Mouse (Mus musculus) limb, embryonic 10.5 days (tissue): ENCODE results near the gene Cenph. TPM values are rescaled to one million over a fixed set of nuclear protein-coding genes. Genes with fewer than 3 reads are reported as not detected.
"Not testable (repeated sequence)": the region's sequence is repeated elsewhere in the genome, so short reads cannot be mapped to it uniquely, and the experiment has no call there.

Source experiments
- DNase-seq: peaks from one replicate; pipeline ENCODE4 v3.0.0-alpha.2; 2017; ENCODE audit warnings: low spot score
- H3K27ac ChIP-seq: fragments of 300-500 bp; sonication (generic); 2 replicates; pipeline ENCODE4 v1.5.1; 2016; ENCODE audit warnings: mild to moderate bottlenecking
- H3K27me3 ChIP-seq: fragments of 300-500 bp; sonication (generic); 2 replicates; pipeline ENCODE4 v1.6.1; 2016; ENCODE audit warnings: low read depth, mild to moderate bottlenecking; ENCODE audit not compliant: poor library complexity, severe bottlenecking
- H3K36me3 ChIP-seq: fragments of 300-500 bp; sonication (generic); 2 replicates; pipeline ENCODE4 v1.6.1; 2016; ENCODE audit warnings: mild to moderate bottlenecking, moderate library complexity
- H3K4me1 ChIP-seq: fragments of 300-500 bp; sonication (generic); 2 replicates; pipeline ENCODE4 v1.6.1; 2016
- H3K4me3 ChIP-seq: fragments of 300-500 bp; sonication (generic); 2 replicates; pipeline ENCODE4 v1.5.1; 2016; ENCODE audit warnings: mild to moderate bottlenecking, moderate library complexity
- H3K9me3 ChIP-seq: fragments of 300-500 bp; sonication (generic); replicated peaks from 2 replicates; pipeline ENCODE4 v1.6.1; 2016; ENCODE audit warnings: mild to moderate bottlenecking
- WGBS: fragments of 180-500 bp; shearing (Covaris S2); methylation state at CpG from one replicate; pipeline ENCODE4 v1.1.7; 2016; 5-methylcytosine and 5-hydroxymethylcytosine counted together
- polyA plus RNA-seq: library from polyadenylated mRNA; unstranded; fragments of >200 nt; fragmentation: Nextera tagmentation; extraction: Ambion mirVana; gene quantifications from 2 replicates; pipeline ENCODE4 v1.2.1, GENCODE M21; 2016

Cenph gene
- 72.3 and 77.8 TPM in 2 replicates for polyA plus RNA-seq

GRCm38 (mm10) chr13:100775252-100776055 is at the start of gene Cenph:
Cenph (minus strand) TSS chr13:100775899.
- under 1% methylated on average over 46 of the region's 46 CpGs for WGBS
- H3K27me3 ChIP-seq: no peaks in the 10 kb centered on the region
- H3K27ac ChIP-seq: peak within 1 kb of the TSS; percentile 90
- H3K4me1 ChIP-seq: peaks cover 10% of the 10 kb centered on the region
- H3K36me3 ChIP-seq: peaks cover 71% of the 10 kb centered on the region
- no peaks in the 10 kb centered on the region for H3K9me3 ChIP-seq
- H3K4me3 ChIP-seq: peak within 1 kb of the TSS; percentile 87
- DNase-seq: peak; percentile 93

DNA sequence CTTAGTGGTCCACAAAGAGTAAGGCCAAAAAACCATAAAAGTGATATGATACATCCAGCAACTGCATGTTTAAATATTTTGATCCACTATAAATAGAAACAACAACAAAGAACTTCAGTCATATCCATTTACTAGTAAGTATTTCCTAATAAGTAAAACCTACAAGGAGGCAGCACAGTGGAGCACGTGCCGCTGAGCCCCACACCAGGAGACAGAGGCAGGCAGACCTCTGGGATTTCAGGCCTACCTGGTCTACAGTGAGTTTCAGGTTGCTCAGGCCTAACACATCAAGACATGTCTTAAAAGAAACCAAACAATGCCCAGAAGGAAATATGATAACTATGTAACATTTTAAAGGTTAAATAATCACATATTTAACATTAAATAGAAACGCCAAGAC is 49.2 kb upstream of the Cenph start:
- DNase-seq: no peak
- peaks cover 84% of the 10 kb centered on the region for H3K36me3 ChIP-seq
- H3K9me3 ChIP-seq: no peaks in the 10 kb centered on the region
- H3K4me1 ChIP-seq: no peaks in the 10 kb centered on the region
- no peak overlapping the region for H3K4me3 ChIP-seq
- no peaks in the 10 kb centered on the region for H3K27me3 ChIP-seq
- 96% methylated on average over 3 of the region's 3 CpGs for WGBS
- no peak overlapping the region for H3K27ac ChIP-seq

DNA sequence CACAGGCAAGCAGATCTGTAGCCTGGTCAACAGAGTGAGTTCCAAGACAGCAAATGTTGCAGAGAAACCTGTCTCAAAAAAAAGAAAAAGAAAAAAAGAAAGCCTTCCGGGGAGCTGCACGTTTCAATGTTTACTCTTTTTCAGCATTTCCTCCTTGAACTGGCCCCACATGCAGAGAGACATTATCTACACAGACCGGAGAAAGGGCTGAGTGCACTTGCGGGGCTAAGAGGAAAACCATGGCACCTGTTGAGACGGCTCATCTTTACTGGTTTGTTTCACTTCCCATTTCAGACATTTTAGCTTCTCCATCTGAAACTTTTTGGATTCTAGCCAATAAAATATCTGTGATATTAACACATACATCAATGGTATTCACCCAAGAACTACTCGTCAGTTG is 48.6 kb upstream of the Cenph start:
- no peaks in the 10 kb centered on the region for H3K27me3 ChIP-seq
- H3K36me3 ChIP-seq: peaks cover 90% of the 10 kb centered on the region
- no peak overlapping the region for H3K27ac ChIP-seq
- no peaks in the 10 kb centered on the region for H3K9me3 ChIP-seq
- no peak overlapping the region for H3K4me3 ChIP-seq
- H3K4me1 ChIP-seq: no peaks in the 10 kb centered on the region
- DNase-seq: no peak
- WGBS: 93% methylated on average over 6 of the region's 6 CpGs

DNA sequence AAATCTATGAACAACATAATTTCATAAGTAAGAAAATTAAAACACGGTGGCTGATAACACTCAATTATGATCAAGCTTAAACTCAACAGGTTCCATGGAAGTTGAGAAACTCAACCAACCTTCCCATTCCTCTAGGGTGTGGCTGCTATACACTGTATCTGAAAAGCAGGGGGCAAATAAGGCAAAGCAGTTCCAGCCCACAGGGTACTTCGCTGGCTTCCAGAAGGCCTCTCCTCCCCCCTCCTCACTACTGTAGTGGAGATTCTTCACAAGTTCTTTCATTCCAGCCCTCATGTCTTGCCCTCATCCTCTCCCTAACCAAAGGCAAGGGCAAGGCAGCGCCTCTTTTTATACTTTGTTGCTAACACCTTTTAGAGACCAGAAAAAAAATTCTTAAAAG is 48.2 kb upstream of the Cenph start:
- Histone ChIP-seq H3K27me3 (no peaks in the 10 kb centered on the region), H3K4me1 (no peaks in the 10 kb centered on the region), H3K4me3 (no peak overlapping the region), H3K36me3 (peaks cover 94% of the 10 kb centered on the region), H3K27ac (no peak overlapping the region), H3K9me3 (no peaks in the 10 kb centered on the region)
- no peak for DNase-seq
- WGBS: 94% methylated on average over 3 of the region's 3 CpGs

DNA sequence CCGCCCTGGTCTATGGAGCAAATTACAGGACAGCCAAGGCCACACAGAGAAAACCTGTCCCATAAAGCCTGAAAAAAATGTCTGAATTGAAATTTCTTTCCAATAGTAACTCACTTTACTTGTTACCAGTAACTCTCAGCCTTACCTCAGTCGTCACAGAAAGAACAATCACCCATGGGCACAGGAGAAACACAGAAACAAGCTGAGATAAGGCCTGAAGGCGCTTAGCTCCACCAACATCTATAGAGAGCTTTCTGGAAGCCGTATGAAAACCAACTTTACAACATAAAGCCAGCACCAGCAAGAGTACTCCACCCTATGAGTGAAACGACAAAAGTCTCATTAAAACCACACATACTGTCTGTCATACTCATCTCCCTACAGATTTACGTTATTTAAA is 38.8 kb upstream of the Cenph start:
- H3K9me3 ChIP-seq: no peaks in the 10 kb centered on the region
- H3K4me1 ChIP-seq: no peaks in the 10 kb centered on the region
- no peak overlapping the region for H3K27ac ChIP-seq
- H3K4me3 ChIP-seq: no peak overlapping the region
- 95% methylated on average over 6 of the region's 6 CpGs for WGBS
- H3K27me3 ChIP-seq: no peaks in the 10 kb centered on the region
- no peak for DNase-seq
- peaks cover 91% of the 10 kb centered on the region for H3K36me3 ChIP-seq

DNA sequence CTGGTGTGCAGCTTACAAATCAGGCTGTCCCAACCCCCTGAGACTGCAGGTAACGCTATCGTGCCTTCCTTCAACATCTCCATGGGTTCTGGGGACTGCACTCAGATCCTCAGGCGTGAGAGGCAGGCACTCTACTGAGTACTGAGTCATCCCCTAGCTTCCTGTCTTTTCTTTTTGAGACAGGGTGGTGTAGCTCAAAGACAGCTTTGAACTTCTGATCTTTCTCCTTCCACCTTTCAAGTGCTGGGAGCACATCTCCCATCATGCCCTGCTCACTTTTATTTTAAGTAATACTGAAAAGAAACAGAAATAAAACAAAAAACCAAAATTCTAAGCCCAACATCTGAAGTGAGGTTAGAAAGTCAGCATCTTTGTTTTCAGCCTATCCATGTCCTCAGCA is 30.1 kb upstream of the Cenph start:
- H3K36me3 ChIP-seq: peaks cover 91% of the 10 kb centered on the region
- 95% methylated on average over 3 of the region's 3 CpGs for WGBS
- H3K9me3 ChIP-seq: no peaks in the 10 kb centered on the region
- no peak overlapping the region for H3K4me3 ChIP-seq
- no peak overlapping the region for H3K27ac ChIP-seq
- DNase-seq: no peak
- no peaks in the 10 kb centered on the region for H3K27me3 ChIP-seq
- no peaks in the 10 kb centered on the region for H3K4me1 ChIP-seq

- Histone ChIP-seq H3K27me3 (no peaks in the 10 kb centered on the region), H3K4me3 (no peak overlapping the region), H3K4me1 (no peaks in the 10 kb centered on the region), H3K9me3 (no peaks in the 10 kb centered on the region), H3K27ac (no peak overlapping the region), H3K36me3 (peaks cover 24% of the 10 kb centered on the region)
- DNase-seq: no peak
- WGBS: 90% methylated on average over 6 of the region's 6 CpGs
Measured at GRCm38 (mm10) chr13:100797171-100797570, 21.5 kb upstream of the Cenph start.

DNA sequence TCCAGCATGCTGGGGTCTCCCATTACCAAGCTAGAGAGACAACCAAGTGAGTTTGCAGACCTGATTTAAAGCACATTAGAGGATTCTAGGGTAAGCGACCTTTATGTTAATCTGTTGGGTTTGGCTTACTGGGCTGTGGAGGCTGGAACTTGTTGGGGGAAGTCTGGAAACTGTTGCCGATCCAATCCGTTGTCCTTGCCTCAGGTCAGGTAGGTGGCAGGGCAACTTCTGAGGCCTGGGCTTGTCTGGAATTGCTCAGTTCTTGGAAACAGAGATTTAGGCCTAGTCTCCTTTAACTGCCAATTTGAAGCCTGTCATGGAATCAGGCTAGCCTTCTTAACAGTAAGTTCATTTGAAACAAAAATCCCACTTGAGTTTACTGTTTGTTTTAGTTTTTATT is 13.4 kb upstream of the Cenph start:
- Histone ChIP-seq H3K9me3 (no peaks in the 10 kb centered on the region), H3K27me3 (no peaks in the 10 kb centered on the region), H3K27ac (no peak overlapping the region), H3K36me3 (peaks cover 11% of the 10 kb centered on the region), H3K4me3 (no peak overlapping the region), H3K4me1 (peaks cover 12% of the 10 kb centered on the region)
- WGBS: 88% methylated on average over 3 of the region's 3 CpGs
- no peak for DNase-seq

GRCm38 (mm10) chr13:100788057-100788456 is 12.4 kb upstream of the Cenph start:
- Histone ChIP-seq H3K36me3 (peaks cover 22% of the 10 kb centered on the region), H3K4me1 (peaks cover 17% of the 10 kb centered on the region)
- H3K4me3 ChIP-seq, H3K27me3 ChIP-seq, DNase-seq, H3K9me3 ChIP-seq, H3K27ac ChIP-seq: not testable (repeated sequence)
- 92% methylated on average over 13 of the region's 14 CpGs for WGBS

- Histone ChIP-seq H3K9me3 (no peaks in the 10 kb centered on the region), H3K27me3 (no peaks in the 10 kb centered on the region), H3K27ac (no peak overlapping the region), H3K4me3 (no peak overlapping the region), H3K36me3 (peaks cover 28% of the 10 kb centered on the region), H3K4me1 (peaks cover 17% of the 10 kb centered on the region)
- no peak for DNase-seq
- 72% methylated on average over 6 of the region's 6 CpGs for WGBS
Measured at GRCm38 (mm10) chr13:100787316-100788010, 11.8 kb upstream of the Cenph start.

- Histone ChIP-seq H3K4me3 (peak within 1 kb of the TSS; percentile 95), H3K4me1 (peaks cover 17% of the 10 kb centered on the region), H3K27me3 (no peaks in the 10 kb centered on the region), H3K9me3 (no peaks in the 10 kb centered on the region), H3K36me3 (peaks cover 38% of the 10 kb centered on the region), H3K27ac (peak within 1 kb of the TSS; percentile 98)
- 1% methylated on average over 35 of the region's 35 CpGs for whole genome bisulfite sequencing
- peak; percentile 99 for DNase-seq
Measured at GRCm38 (mm10) chr13:100786414-100786867, 10.7 kb upstream of the Cenph start, which contains the start of gene Ccnb1. Ccnb1 (minus strand) TSS chr13:100786570.

DNA sequence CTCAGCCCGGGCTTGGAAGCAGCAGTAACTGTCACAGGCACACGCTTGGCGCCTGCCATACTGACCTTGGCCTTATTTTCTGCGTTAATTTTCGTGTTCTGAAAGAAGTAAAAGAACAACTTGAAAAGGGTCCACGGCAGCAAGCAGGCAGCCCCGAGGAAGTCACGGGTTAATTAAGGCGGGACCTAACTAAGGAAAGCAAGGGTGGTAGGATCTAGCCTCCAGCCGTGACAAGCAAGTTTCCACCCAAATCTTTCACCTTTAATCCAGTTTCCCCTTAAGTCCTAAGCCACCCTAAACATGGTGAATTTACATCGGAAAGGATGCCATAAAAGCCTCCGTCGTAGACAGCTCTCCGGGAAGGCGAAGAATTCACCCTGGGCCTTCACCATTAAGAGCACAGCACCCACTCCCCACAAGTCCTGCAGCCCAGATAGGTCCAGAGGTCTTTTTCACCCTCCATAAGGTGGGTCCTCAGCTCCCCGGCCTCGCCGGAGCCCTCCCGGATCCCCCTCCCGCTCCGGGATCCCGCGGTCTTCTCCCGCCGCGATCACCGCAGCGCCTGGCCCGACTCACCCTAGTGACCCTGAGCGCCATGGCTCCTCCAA is 10.2 kb upstream of the Cenph start:
- under 1% methylated on average over 30 of the region's 30 CpGs for WGBS

DNA sequence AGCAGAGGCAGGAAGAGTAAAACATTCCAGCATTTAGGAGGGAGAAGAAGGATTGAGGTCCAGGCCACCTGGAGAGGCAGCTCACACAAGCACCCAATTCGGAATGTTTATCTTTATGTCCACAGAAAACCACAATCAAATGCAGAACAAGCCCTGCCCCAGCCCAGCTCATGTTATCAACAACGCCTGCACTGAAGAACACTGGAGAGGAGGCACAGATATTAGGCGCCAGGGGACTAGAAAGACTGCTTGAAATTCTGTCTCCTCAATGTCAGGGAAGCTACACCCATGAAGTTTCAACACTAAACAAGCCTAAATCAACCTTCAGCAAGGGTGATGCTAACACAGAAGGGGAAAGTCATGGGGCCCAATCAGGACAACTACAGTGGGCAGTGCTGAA is 1.8 kb upstream of the Cenph start:
- H3K27ac ChIP-seq: no peak overlapping the region
- no peaks in the 10 kb centered on the region for H3K27me3 ChIP-seq
- WGBS: 89% methylated on average over 3 of the region's 3 CpGs
- H3K4me1 ChIP-seq: peaks cover 10% of the 10 kb centered on the region
- DNase-seq: no peak
- no peaks in the 10 kb centered on the region for H3K9me3 ChIP-seq
- peaks cover 71% of the 10 kb centered on the region for H3K36me3 ChIP-seq
- no peak overlapping the region for H3K4me3 ChIP-seq

More for the DNA sequence above, 10.2 kb upstream of the Cenph start:
- peaks cover 43% of the 10 kb centered on the region for H3K36me3 ChIP-seq
- peak overlapping the region; percentile 95 for H3K4me3 ChIP-seq
- H3K9me3 ChIP-seq: no peaks in the 10 kb centered on the region
- peaks cover 17% of the 10 kb centered on the region for H3K4me1 ChIP-seq
- peak overlapping the region; percentile 98 for H3K27ac ChIP-seq
- DNase-seq: peak; percentile 39
- H3K27me3 ChIP-seq: no peaks in the 10 kb centered on the region
